Mouse (Mus musculus) midbrain, postnatal 0 days (tissue): ENCODE measurements at regions not wholly inside any gene's neighbourhood (a gene's known extent, or its start where the extent isn't known, plus 50 kb on each side); places are given as distances from the start of the nearest gene placed in this dataset.

Experiments
- ATAC-seq: fragments of 200-750 bp; cut with Nextera tagmentation; 2 replicates; pipeline ENCODE4 v1.8.0; 2017; ENCODE audit warnings: moderate number of reproducible peaks, mild to moderate bottlenecking, moderate TSS enrichment, moderate library complexity; ENCODE audit not compliant: low FRiP score
- DNase-seq: peaks from one replicate; pipeline ENCODE4 v3.0.0-alpha.2; 2015; ENCODE audit warnings: low spot score
- H3K27ac ChIP-seq: fragments of 300-500 bp; sonication (generic); 2 replicates; pipeline ENCODE4 v1.5.1; 2014; ENCODE audit warnings: low read depth, mild to moderate bottlenecking, low read length, mixed read lengths
- H3K27me3 ChIP-seq: fragments of 300-500 bp; sonication (generic); 2 replicates; pipeline ENCODE4 v1.6.1; 2014; ENCODE audit warnings: low read length, control low read depth, mixed read lengths; ENCODE audit not compliant: insufficient read depth
- H3K36me3 ChIP-seq: fragments of 300-500 bp; sonication (generic); 2 replicates; pipeline ENCODE4 v1.6.1; 2014; ENCODE audit warnings: low read length, control low read depth, mixed read lengths; ENCODE audit not compliant: insufficient read depth
- H3K4me1 ChIP-seq: fragments of 300-500 bp; sonication (generic); 2 replicates; pipeline ENCODE4 v1.6.1; 2014; ENCODE audit warnings: mild to moderate bottlenecking, control low read depth, antibody characterized with exemption, low read length, mixed read lengths; ENCODE audit not compliant: insufficient read depth
- H3K4me2 ChIP-seq: fragments of 300-500 bp; sonication (generic); 2 replicates; pipeline ENCODE4 v1.6.1; 2014; ENCODE audit warnings: low read depth, mild to moderate bottlenecking, low read length, mixed read lengths; ENCODE audit not compliant: poor library complexity, severe bottlenecking
- H3K4me3 ChIP-seq: fragments of 300-500 bp; sonication (generic); 2 replicates; pipeline ENCODE4 v1.5.1; 2014; ENCODE audit warnings: low read depth, mild to moderate bottlenecking, low read length, moderate library complexity
- H3K9ac ChIP-seq: fragments of 300-500 bp; sonication (generic); replicated peaks from 2 replicates; pipeline ENCODE4 v1.6.1; 2014; ENCODE audit warnings: mild to moderate bottlenecking, low read length, moderate library complexity, mixed read lengths; ENCODE audit not compliant: poor library complexity, severe bottlenecking
- H3K9me3 ChIP-seq: fragments of 300-500 bp; sonication (generic); 2 replicates; pipeline ENCODE4 v1.6.1; 2016; ENCODE audit warnings: low read length, control low read depth
- CTCF ChIP-seq: IDR thresholded peaks from 2 replicates; pipeline ENCODE4 v1.5.1; 2016; ENCODE audit warnings: antibody characterized with exemption, mild to moderate bottlenecking
- WGBS: fragments of 180-500 bp; shearing (Covaris S2); extraction: QIAGEN DNeasy Blood & Tissue Kit; methylation state at CpG from one replicate; pipeline ENCODE4 v1.1.7; 2014; 5-methylcytosine and 5-hydroxymethylcytosine counted together

DNA sequence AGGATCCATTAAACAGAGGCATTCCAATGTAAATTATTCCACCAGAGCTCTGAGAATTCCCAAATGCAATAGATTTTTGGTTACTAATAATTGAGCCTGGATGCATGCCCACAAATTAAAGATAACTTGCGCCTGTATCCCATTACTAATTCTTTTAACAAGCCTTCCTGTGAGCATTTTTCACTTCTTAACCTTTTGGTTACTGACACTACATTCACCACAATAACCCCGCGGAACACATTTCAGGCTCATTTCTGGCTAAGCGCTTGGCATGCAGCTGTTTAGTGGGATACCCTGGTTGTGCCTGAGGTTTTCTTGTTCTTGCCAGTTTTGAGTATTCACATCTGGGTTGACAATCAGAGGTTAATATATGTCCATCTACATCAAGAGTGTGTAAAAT, 429.1 kb downstream of the Adgrl2 start:
- H3K27me3 ChIP-seq, result no peaks in the 10 kb centered on the region
- H3K4me2 ChIP-seq, result no peak overlapping the region
- no peak for TF ChIP-seq CTCF
- DNase-seq, result no peak
- no peak overlapping the region for H3K4me3 ChIP-seq
- WGBS, result 85% methylated on average over 4 of the region's 4 CpGs
- H3K4me1 ChIP-seq, result no peaks in the 10 kb centered on the region
- ATAC-seq, result no peak
- no peaks in the 10 kb centered on the region for H3K9me3 ChIP-seq
- H3K9ac ChIP-seq, result no peak overlapping the region
- H3K36me3 ChIP-seq, result no peaks in the 10 kb centered on the region
- no peak overlapping the region for H3K27ac ChIP-seq

DNA sequence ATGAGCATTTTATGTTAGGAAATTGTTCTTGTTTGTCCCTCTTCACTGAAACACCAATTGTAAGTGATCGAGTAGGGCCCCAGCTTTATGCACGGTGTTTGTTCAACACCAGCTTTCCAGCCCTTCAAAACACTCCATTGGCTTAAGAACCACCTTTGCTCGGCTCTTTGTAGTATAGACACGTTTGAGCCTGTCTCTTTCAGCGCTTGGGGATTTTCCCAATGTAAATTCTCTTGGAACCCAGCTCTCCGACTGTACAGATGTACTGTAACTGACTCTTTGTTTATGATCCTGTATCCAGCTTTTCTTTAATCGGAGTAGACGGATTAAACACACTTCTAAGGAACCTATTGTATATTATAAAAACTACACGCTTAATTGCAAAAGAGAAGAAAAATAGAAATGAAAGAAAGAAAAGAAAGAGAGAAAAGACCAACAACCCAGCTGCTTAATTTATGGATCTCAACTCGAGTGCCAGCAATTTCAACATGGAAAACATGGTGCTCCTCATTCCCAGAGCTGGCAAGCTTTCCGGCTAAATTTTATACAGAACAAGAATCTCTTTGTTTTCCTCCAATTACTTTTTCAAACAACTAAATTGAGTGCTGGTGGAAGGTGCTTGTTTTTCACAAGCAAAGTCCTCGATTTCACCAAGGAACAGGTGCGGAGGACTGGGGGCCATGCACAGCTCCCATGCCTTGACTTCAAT, 430.4 kb downstream of the Adgrl2 start:
- no peak overlapping the region for H3K4me2 ChIP-seq
- H3K27ac ChIP-seq, result no peak overlapping the region

DNA sequence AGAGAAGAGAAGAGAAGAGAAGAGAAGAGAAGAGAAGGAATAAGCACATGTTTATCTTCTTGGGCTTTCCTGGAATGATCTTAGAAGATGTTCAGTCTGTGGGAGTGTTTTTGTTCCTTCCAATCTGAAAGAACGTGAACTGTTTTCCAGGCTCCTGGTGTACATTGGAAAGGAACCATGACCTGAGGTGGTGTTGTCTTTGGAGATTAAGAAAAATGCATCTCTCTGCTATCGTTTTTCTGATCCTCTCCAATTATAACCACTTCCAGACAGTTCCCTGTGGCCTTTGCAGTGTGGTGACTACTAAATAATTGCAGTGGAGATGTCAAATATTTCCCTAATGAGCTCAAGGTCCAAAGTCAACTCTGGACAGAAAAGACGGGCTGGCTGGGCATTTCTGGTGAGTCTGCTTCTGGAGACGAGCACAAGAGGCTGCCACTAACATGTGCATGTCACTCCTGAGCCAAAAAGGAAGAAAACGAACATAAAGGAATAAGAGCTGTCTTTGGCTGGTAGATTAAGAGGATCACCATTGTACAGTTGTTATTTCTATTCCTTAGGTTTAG, 431.7 kb downstream of the Adgrl2 start:
- Histone ChIP-seq H3K4me3 (no peak overlapping the region), H3K27me3 (no peaks in the 10 kb centered on the region), H3K36me3 (no peaks in the 10 kb centered on the region), H3K4me1 (no peaks in the 10 kb centered on the region), H3K4me2 (no peak overlapping the region), H3K9ac (no peak overlapping the region), H3K9me3 (no peaks in the 10 kb centered on the region), H3K27ac (no peak overlapping the region)
- ATAC-seq (no peak), DNase-seq (no peak)
- WGBS, result 58% methylated on average over 5 of the region's 5 CpGs
- TF ChIP-seq CTCF, result no peak

More for the DNA sequence above, 430.4 kb downstream of the Adgrl2 start:
- TF ChIP-seq CTCF, result no peak
- 63% methylated on average over 13 of the region's 13 CpGs for WGBS
- no peaks in the 10 kb centered on the region for H3K4me1 ChIP-seq
- H3K27me3 ChIP-seq, result no peaks in the 10 kb centered on the region
- no peaks in the 10 kb centered on the region for H3K36me3 ChIP-seq
- H3K9me3 ChIP-seq, result no peaks in the 10 kb centered on the region
- DNase-seq (peak; percentile 14), ATAC-seq (no peak)
- no peak overlapping the region for H3K9ac ChIP-seq
- no peak overlapping the region for H3K4me3 ChIP-seq

DNA sequence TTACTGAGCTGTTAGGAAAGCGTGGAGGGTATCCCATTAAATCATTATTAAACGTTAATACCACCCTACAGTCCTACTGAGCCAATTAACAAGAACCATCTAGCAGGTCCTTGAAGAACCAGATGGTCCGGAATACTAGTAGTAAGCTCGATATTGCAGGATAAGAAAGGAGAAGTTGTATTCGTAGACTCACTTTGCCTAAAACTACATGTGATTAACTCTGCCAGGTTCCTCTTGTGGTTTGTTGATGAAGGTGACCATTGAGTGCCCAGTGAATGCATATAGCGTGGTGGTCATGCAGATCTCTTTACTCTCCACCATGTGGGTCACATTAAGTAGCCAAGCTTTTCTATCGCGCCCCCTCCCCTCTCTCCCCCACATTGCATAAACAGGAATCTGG, 435.0 kb downstream of the Adgrl2 start:
- no peak overlapping the region for H3K4me3 ChIP-seq
- ATAC-seq, result no peak
- H3K9me3 ChIP-seq, result no peaks in the 10 kb centered on the region
- H3K4me2 ChIP-seq, result no peak overlapping the region
- DNase-seq, result no peak
- no peak overlapping the region for H3K9ac ChIP-seq
- no peak for TF ChIP-seq CTCF
- H3K27me3 ChIP-seq, result no peaks in the 10 kb centered on the region
- H3K4me1 ChIP-seq, result no peaks in the 10 kb centered on the region
- H3K36me3 ChIP-seq, result no peaks in the 10 kb centered on the region
- 92% methylated on average over 8 of the region's 8 CpGs for WGBS
- H3K27ac ChIP-seq, result no peak overlapping the region

DNA sequence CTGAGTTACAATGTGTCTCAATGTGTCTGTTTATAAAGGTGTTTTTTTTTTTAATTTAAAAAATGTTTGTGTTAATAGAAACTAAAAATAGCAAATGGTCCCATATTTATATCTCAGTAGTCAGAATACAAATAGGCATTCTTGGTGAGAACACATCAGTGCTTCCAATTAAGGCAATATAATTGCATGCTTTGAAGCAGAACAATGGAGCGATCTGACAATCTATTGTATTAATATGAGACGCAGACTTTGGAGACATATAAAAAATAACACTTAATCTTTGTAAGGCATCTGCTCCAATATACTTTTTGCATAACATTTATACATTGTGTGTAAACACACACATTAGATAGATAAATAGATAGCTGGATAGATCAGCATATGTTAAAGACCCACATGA, 439.6 kb downstream of the Adgrl2 start:
- no peak for TF ChIP-seq CTCF
- ATAC-seq (no peak), DNase-seq (no peak)
- H3K27ac ChIP-seq, result no peak overlapping the region
- no peaks in the 10 kb centered on the region for H3K27me3 ChIP-seq
- H3K4me2 ChIP-seq, result no peak overlapping the region
- no peak overlapping the region for H3K4me3 ChIP-seq
- H3K9ac ChIP-seq, result no peak overlapping the region
- no peaks in the 10 kb centered on the region for H3K36me3 ChIP-seq
- WGBS, result 92% methylated on average over 2 of the region's 2 CpGs
- H3K9me3 ChIP-seq, result no peaks in the 10 kb centered on the region
- no peaks in the 10 kb centered on the region for H3K4me1 ChIP-seq

DNA sequence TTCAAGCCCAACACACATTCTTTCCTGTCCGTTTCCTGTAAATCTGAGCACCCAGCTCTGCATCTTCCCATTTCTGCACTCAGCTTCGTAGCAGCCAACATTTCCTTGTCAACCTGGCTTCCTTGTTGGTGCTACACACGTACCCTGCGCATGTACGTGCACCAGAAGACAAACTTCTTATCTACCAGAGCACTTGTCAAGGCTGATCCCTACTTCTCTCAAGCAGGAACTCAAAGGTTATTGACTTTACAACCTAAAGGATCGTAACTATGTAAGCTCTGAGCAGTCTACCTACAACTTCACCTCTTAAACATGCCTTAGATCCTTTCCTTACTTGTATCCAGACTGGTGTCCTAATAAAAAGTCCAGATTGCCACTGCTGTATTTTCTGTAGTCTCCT, 445.4 kb downstream of the Adgrl2 start:
- Histone ChIP-seq H3K27me3 (no peaks in the 10 kb centered on the region), H3K4me2 (no peak overlapping the region), H3K27ac (no peak overlapping the region), H3K36me3 (no peaks in the 10 kb centered on the region), H3K9ac (no peak overlapping the region), H3K9me3 (no peaks in the 10 kb centered on the region), H3K4me1 (no peaks in the 10 kb centered on the region), H3K4me3 (no peak overlapping the region)
- no peak for ATAC-seq
- TF ChIP-seq CTCF, result no peak
- WGBS, result 93% methylated on average over 6 of the region's 6 CpGs
- no peak for DNase-seq
